Mouse (Mus musculus) midbrain, embryonic 15.5 days (tissue): ENCODE measurements around the gene Fntb. TPM values are rescaled to one million over a fixed set of nuclear protein-coding genes. Genes with fewer than 3 reads are reported as not detected.

Source experiments
- ATAC-seq: fragments of 200-750 bp; cut with Nextera tagmentation; replicated peaks from 2 replicates; pipeline ENCODE4 v1.8.0; 2017; ENCODE audit warnings: moderate TSS enrichment
- H3K27ac ChIP-seq: fragments of 300-500 bp; sonication (generic); 2 replicates; pipeline ENCODE4 v1.5.1; 2015; ENCODE audit warnings: mild to moderate bottlenecking, inconsistent platforms
- H3K27me3 ChIP-seq: fragments of 300-500 bp; sonication (generic); replicated peaks from 2 replicates; pipeline ENCODE4 v1.6.1; 2015; ENCODE audit warnings: inconsistent platforms
- H3K36me3 ChIP-seq: fragments of 300-500 bp; sonication (generic); replicated peaks from 2 replicates; pipeline ENCODE4 v1.6.1; 2015; ENCODE audit warnings: inconsistent platforms
- H3K4me1 ChIP-seq: fragments of 300-500 bp; sonication (generic); 2 replicates; pipeline ENCODE4 v1.6.1; 2015; ENCODE audit warnings: inconsistent platforms
- H3K4me2 ChIP-seq: fragments of 300-500 bp; sonication (generic); 2 replicates; pipeline ENCODE4 v1.6.1; 2015; ENCODE audit warnings: inconsistent platforms, mild to moderate bottlenecking, moderate library complexity
- H3K4me3 ChIP-seq: fragments of 300-500 bp; sonication (generic); 2 replicates; pipeline ENCODE4 v1.5.1; 2015; ENCODE audit warnings: mild to moderate bottlenecking, inconsistent platforms
- H3K9ac ChIP-seq: fragments of 300-500 bp; sonication (generic); 2 replicates; pipeline ENCODE4 v1.6.1; 2015; ENCODE audit warnings: mild to moderate bottlenecking, inconsistent platforms
- H3K9me3 ChIP-seq: fragments of 300-500 bp; sonication (generic); 2 replicates; pipeline ENCODE4 v1.6.1; 2016; ENCODE audit warnings: inconsistent platforms
- WGBS: fragments of 180-500 bp; shearing (Covaris S2); methylation state at CpG from one replicate; pipeline ENCODE4 v1.1.7; 2015; ENCODE audit warnings: mixed read lengths; 5-methylcytosine and 5-hydroxymethylcytosine counted together
- polyA plus RNA-seq: library from polyadenylated mRNA; unstranded; fragments of >200 nt; fragmentation: Nextera tagmentation; extraction: Ambion mirVana; gene quantifications from 2 replicates; pipeline ENCODE4 v1.2.1, GENCODE M21; 2015

The Fntb gene
- polyA plus RNA-seq, 1 experiment from 2014 or later = 44.3 TPM

DNA sequence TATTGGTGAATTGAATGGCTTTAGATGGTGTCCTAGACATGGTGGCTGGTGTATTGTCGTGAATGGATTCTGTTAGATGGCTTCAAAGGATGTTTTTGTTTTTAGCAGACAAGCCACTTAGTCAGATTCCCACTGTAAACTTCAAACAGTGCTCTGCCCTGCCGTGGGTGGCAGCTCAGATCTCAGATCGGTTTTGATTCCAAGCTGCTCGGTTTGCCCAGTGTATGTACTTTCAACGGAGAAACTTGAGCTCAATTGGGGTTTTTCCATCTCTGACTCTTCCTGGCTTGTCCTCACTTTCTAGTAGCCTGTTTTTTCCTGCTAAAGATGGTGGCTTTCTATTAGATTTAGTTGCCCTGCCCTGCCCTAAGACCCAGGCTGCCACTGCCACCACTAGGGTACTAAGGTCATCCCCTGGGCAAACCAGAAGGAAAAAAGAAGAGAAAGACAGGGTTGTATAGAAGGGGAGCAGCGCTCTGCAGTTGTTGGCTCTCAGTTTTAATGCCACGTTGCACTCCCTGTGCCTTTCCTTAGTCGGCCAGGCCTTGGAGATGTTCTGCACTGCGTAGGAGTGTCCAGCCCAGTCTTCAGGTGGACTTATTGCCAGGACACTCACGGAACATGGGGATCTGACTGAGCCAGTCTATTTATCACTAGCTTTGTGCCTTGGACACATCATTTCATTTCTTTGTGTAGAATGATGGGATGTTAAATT, 134.0 kb downstream of the Fntb start:
- no peak for ATAC-seq
- Histone ChIP-seq H3K9ac (no peak overlapping the region), H3K36me3 (peaks cover 5% of the 10 kb centered on the region; the same call in 1 of the 2 replicates), H3K27me3 (no peaks in the 10 kb centered on the region), H3K9me3 (no peaks in the 10 kb centered on the region), H3K4me3 (no peak overlapping the region), H3K27ac (no peak overlapping the region), H3K4me1 (peaks cover 11% of the 10 kb centered on the region; the same call in 1 of the 2 replicates), H3K4me2 (no peak overlapping the region)
- WGBS = 92% methylated on average over 10 of the region's 10 CpGs

DNA sequence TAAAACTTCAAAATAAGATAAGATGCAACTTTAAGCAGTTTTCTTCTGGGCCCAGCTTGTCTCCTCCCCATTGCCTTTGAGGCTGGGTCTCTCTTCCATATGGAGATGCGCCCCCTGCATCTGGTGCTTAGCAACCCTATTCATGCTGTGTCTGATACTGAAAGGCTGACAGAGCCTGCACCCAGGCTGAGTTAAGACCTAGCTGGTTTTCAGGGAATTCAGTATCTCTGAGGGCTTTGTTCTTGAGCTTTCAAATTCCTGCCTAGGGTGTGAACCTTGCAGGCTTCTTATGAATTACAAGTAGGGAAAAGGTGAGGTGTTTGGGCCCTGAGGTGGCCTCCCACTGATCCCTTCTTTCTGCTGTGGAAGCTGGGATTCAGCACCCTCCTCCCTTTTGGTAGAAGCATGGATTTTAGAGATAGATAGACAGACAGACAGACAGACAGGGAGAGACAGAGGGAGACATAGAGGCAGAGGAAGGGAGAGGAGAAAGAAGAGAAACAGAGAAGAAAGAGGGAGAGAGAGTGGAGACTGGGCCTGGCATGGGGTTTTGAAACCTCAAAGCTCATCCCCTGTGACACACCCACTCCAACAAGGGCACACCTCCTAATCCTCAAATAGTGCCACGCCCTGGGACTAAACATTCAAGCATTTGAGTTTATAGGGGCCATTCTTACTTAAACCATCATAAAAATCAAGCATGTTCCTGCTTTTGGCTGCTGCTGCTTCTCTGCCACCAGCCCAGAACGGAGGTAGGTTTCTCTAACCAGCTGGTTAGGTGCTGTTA, 136.3 kb downstream of the Fntb start:
- Histone ChIP-seq H3K27ac (no peak overlapping the region), H3K9me3 (no peaks in the 10 kb centered on the region), H3K27me3 (no peaks in the 10 kb centered on the region), H3K4me1 (no peaks in the 10 kb centered on the region), H3K36me3 (peaks cover 5% of the 10 kb centered on the region; the same call in 1 of the 2 replicates), H3K9ac (no peak overlapping the region), H3K4me2 (no peak overlapping the region), H3K4me3 (no peak overlapping the region)
- 76% methylated on average over 3 of the region's 3 CpGs for WGBS
- ATAC-seq = no peak

DNA sequence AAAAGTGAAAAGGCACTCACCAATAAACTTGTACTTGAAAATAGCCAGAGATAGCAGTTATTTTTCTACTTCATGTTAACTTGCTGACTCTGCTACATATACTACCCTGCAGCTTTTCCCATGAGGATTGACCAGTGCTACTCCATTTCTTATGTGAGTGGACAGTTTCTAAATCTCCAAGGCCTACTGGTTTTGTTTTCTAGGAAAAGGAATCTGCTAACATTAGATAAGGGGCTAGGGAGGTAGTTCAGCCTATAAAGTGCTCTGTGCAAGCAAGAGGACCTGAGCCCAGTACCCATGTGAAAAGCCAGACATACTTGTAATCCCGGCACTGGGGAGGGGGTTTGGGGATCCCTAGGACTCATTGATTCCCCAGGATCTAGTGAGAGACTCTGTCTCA, 140.9 kb downstream of the Fntb start:
- H3K36me3 ChIP-seq = peaks cover 2% of the 10 kb centered on the region; the same call in 1 of the 2 replicates
- no peak overlapping the region for H3K4me3 ChIP-seq
- no peaks in the 10 kb centered on the region for H3K9me3 ChIP-seq
- no peak overlapping the region for H3K27ac ChIP-seq
- no peak overlapping the region for H3K4me2 ChIP-seq
- WGBS = 85% methylated on average over 1 of the region's 1 CpGs
- no peak overlapping the region for H3K9ac ChIP-seq
- no peaks in the 10 kb centered on the region for H3K27me3 ChIP-seq
- ATAC-seq = no peak
- no peaks in the 10 kb centered on the region for H3K4me1 ChIP-seq

DNA sequence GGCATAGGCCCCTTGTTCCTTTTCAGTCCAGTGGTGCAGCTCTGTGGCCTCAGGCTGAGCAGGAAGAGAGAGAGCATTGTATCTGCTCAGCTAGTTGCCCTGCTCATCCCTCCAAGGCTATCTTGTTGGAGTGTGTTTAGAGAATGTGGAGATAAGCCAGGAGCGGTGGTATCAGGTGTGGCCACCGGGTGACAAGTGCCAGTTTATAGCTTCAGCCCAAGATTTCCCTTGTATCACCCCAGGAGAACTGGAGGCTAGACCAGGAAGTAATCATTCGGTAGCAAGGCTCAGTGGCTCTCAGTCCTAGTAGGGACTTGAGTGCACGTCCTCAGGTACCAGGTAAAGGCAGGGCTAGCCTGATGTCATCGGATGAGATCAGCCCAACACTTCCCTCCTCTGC, 143.8 kb downstream of the Fntb start:
- Histone ChIP-seq H3K9ac (no peak overlapping the region), H3K36me3 (no peaks in the 10 kb centered on the region), H3K4me3 (no peak overlapping the region), H3K4me1 (no peaks in the 10 kb centered on the region), H3K9me3 (no peaks in the 10 kb centered on the region), H3K27me3 (no peaks in the 10 kb centered on the region), H3K4me2 (no peak overlapping the region), H3K27ac (no peak overlapping the region)
- no peak for ATAC-seq
- WGBS = 88% methylated on average over 5 of the region's 5 CpGs

DNA sequence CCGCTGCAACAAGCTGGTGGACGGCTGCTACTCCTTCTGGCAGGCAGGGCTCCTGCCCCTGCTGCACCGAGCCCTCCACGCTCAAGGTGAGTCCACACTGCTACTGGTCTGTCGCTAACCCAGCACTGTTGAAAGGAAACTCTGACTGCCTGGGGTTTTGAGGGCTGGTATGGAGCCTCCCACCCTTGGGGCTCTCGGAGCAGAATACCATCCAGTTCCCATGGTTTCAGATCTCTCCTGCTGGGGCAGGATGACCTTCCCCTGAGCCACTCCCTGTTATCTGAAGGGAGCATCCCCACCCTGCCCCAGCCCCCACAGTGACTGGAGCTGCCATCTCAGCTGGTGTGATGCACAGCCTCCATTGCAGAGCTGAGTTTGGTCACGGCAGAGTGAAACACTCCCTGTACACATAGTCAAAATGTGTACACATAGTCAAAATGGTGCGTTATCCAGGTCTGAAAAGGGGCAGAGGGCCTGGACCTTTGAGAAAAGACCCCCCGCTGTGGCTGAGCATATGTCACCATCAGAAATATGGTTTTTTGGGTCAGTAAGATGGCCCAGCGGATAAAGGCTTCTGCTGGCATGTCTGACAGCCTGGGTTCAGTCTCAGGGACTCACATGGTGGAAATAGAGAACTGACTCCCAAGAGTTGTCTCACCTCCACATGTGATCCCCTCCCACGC, 145.0 kb downstream of the Fntb start:
- H3K27ac ChIP-seq = no peak overlapping the region
- no peaks in the 10 kb centered on the region for H3K27me3 ChIP-seq
- H3K4me1 ChIP-seq = no peaks in the 10 kb centered on the region
- WGBS = 59% methylated on average over 11 of the region's 11 CpGs
- H3K36me3 ChIP-seq = no peaks in the 10 kb centered on the region
- no peak overlapping the region for H3K4me3 ChIP-seq
- no peak overlapping the region for H3K4me2 ChIP-seq
- no peaks in the 10 kb centered on the region for H3K9me3 ChIP-seq
- no peak overlapping the region for H3K9ac ChIP-seq
- no peak for ATAC-seq

DNA sequence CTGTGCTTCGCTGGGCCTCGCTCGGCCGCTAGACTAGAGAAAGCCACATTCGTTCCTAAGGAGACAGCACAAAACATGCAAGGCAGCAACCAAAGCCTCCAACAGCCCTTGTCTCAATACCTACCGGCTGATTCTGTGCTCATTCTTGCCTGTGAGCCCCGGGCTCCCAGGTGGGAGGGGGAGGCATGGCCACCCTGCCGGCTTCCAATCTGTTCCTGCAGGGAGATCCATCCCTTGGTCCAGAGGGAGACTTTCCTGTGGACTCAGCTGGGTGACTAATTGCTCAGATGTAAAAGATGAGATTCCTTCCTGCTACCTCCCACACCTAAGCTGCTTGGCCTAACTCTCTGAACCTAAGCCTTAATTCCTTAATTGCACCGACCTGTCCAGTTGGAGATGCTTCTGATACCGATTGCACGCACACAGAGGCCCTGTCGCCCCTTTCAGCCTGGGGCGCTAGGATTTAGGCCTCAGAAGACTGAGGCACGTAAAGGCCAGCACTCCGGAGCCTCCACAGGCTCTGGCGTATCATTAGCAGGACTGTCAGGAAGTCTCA, 145.9 kb downstream of the Fntb start:
- no peak for ATAC-seq
- Histone ChIP-seq H3K9me3 (no peaks in the 10 kb centered on the region), H3K4me2 (no peak overlapping the region), H3K9ac (no peak overlapping the region), H3K4me1 (no peaks in the 10 kb centered on the region), H3K27me3 (no peaks in the 10 kb centered on the region), H3K27ac (peak overlapping the region; percentile 17; the same call in 1 of the 2 replicates), H3K4me3 (no peak overlapping the region), H3K36me3 (no peaks in the 10 kb centered on the region)
- 53% methylated on average over 16 of the region's 16 CpGs for WGBS

DNA sequence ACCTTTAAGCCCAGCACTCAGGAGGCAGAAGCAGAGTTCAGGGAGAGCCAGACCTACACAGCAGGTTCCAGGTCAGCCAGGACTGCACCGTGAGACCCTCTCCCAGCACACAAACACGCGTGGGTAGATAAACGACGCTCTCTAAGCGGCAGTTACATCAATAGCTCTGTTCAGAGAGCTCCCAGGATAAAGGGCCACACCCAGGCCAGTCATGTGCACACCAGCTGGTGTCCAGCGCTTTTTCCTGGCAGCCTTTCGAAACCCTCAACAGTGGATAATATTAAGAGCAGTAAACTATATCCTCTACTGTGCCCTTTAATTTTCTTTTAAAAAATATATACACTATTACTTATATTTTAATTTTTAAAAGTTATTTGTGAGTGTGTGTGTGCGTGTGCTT, 146.8 kb downstream of the Fntb start:
- 77% methylated on average over 9 of the region's 9 CpGs for WGBS
- Histone ChIP-seq H3K27me3 (no peaks in the 10 kb centered on the region), H3K4me3 (no peak overlapping the region), H3K4me2 (no peak overlapping the region), H3K9ac (no peak overlapping the region), H3K27ac (no peak overlapping the region), H3K4me1 (no peaks in the 10 kb centered on the region), H3K36me3 (no peaks in the 10 kb centered on the region), H3K9me3 (no peaks in the 10 kb centered on the region)
- ATAC-seq = no peak

DNA sequence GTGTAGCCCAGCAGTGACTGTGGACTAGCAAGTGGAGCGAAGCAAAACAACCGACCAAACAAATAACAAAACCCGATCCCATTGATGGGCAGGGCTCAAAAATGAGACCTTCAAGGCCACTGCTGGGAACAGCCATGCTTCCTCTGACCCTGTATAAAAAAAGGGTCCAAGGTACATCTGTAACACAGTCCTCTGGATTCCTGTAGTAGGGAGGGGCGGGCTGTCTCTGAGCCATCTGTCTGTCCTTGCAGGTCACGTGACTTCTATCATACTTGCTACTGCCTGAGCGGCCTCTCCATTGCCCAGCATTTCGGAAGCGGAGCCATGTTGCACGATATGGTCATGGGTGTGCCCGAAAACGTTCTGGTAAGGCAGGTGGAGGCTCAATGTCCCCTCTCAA, 150.8 kb downstream of the Fntb start:
- no peak overlapping the region for H3K4me2 ChIP-seq
- 93% methylated on average over 11 of the region's 11 CpGs for WGBS

DNA sequence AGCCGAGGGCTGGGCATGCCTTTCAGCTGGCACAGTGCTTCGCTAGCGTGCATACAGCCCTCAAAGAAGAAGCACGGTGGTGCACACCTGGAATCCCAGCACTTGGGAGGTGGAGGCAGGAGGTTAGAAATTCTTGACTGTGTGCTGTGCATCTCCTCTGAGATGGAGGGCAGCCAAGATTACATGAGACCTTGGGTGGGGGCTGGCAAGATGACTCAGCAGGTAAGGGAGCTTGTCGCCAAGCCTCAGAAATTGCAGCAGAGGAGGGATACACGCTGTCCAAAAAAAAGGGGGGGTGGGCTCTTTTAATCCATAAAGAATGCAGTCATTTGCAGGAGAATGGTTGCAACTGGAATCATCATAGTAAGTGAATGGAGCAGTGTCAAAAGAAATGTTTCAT, 152.7 kb downstream of the Fntb start:
- 74% methylated on average over 6 of the region's 6 CpGs for WGBS

More for the DNA sequence above, 150.8 kb downstream of the Fntb start:
- Histone ChIP-seq H3K4me1 (no peaks in the 10 kb centered on the region), H3K9me3 (no peaks in the 10 kb centered on the region), H3K27me3 (no peaks in the 10 kb centered on the region), H3K4me3 (no peak overlapping the region), H3K9ac (no peak overlapping the region), H3K36me3 (no peaks in the 10 kb centered on the region), H3K27ac (no peak overlapping the region)
- ATAC-seq = no peak

DNA sequence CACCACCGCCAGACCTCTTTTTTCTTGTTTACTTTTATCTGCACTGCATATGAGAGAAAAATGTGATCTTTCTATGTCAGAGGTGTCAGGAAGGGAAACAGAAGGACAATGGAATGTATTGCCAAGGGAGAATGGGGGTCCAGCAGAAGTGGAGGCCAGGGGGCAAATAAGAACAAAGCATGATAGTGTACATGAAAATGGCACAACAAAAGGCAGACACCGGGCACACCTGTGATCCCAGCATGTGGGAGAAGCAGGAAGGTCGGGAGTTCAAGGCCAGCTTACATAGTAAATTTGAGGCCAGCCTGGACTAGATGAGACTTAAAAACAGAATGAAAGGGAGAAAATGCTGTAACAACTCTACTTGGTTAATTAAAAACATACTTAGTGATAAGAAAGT, 153.5 kb downstream of the Fntb start:
- Histone ChIP-seq H3K4me2 (no peak overlapping the region), H3K9ac (no peak overlapping the region), H3K4me3 (no peak overlapping the region), H3K4me1 (no peaks in the 10 kb centered on the region), H3K27ac (no peak overlapping the region), H3K9me3 (no peaks in the 10 kb centered on the region), H3K36me3 (no peaks in the 10 kb centered on the region), H3K27me3 (no peaks in the 10 kb centered on the region)
- no peak for ATAC-seq
- 75% methylated on average over 3 of the region's 3 CpGs for WGBS

More for the DNA sequence above, 152.7 kb downstream of the Fntb start:
- Histone ChIP-seq H3K4me2 (no peak overlapping the region), H3K4me1 (no peaks in the 10 kb centered on the region), H3K9ac (no peak overlapping the region), H3K36me3 (no peaks in the 10 kb centered on the region), H3K9me3 (no peaks in the 10 kb centered on the region), H3K27me3 (no peaks in the 10 kb centered on the region), H3K4me3 (no peak overlapping the region), H3K27ac (no peak overlapping the region)
- ATAC-seq = no peak

DNA sequence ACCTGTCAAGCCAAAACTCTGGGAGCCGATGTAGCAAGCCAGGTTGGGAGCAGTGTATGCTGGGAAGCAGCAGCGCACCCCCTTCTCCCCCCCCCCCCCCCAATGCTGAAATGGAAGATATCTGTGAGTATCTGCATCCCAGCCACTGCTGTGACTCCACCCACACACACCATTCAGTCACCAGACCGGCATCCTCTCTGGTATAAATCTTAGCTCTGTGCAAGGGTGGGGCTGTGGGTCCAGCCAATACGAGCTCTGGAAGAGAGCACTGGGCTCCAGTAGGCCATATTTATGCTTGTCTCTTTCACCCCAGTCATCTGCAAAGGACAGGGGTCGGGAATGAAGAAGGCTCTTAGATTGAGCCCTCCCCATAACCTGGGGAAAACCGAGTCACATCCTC, 155.0 kb downstream of the Fntb start:
- Histone ChIP-seq H3K9me3 (no peaks in the 10 kb centered on the region), H3K9ac (no peak overlapping the region), H3K36me3 (no peaks in the 10 kb centered on the region), H3K27ac (no peak overlapping the region), H3K4me2 (no peak overlapping the region), H3K4me1 (no peaks in the 10 kb centered on the region), H3K4me3 (no peak overlapping the region), H3K27me3 (no peaks in the 10 kb centered on the region)
- 85% methylated on average over 6 of the region's 6 CpGs for WGBS
- ATAC-seq = no peak

DNA sequence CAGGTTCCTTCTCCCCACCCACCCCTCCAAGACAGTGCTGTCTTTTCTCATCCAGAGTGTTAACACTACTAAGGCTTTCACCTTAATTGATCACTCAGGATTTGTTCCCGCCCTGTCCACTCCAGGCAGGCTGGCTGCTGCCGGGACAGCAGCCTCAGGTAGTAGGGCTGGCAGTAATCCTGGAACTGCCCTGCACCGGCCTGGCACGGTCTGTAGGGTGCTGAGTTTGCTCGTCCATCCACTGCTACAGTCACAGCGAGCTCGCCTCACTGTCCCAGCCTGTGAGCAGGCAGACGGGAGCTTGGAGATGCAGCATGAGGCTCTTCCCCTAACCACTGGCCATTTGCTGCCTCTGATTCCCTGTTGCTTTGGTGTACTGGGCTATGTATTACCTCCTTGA, 155.6 kb downstream of the Fntb start:
- H3K4me2 ChIP-seq = no peak overlapping the region
- no peaks in the 10 kb centered on the region for H3K27me3 ChIP-seq
- H3K36me3 ChIP-seq = no peaks in the 10 kb centered on the region
- H3K4me1 ChIP-seq = no peaks in the 10 kb centered on the region
- no peaks in the 10 kb centered on the region for H3K9me3 ChIP-seq
- H3K9ac ChIP-seq = no peak overlapping the region
- H3K27ac ChIP-seq = no peak overlapping the region
- no peak for ATAC-seq
- no peak overlapping the region for H3K4me3 ChIP-seq
- WGBS = 86% methylated on average over 8 of the region's 8 CpGs
